ENCODE assay signal across 10 mouse cellular contexts in the genomic region with DNA sequence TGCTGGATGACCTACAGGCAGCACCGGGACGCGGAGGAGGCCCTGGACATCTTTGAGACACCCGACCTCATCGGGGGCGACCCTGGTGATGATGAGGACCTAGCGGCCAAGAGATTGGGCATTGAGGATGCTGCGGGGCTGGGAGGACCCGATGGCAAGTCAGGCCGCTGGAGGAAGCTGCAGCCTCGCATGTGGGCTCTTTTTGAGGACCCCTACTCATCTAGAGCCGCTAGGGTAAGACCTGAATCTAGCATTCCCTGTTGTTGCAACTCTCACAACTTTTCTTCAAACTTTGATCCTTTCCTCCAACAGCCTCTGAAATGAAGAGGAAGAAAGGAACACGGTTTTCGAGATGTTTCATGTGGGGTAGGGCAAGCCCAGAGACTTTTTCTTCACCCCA. TPM values are rescaled to one million over a fixed set of nuclear protein-coding genes. Genes with fewer than 3 reads are reported as not detected.
DNase-seq lines count a peak whose midpoint lies in the region; ATAC-seq lines count a peak whose summit lies in the region.
"Had no signal": no experiment of that assay in that cellular context is flagged by ENCODE, and none has a peak within 500 bp of the region (broad histone marks: within the 10 kb centered on the region; RNA-seq: fewer than 3 reads in every experiment).

No protein-coding gene starts in this region.

- H3K9me3 ChIP-seq in heart, embryonic 13.5 days = no peaks in the 10 kb centered on the region
- no peaks in the 10 kb centered on the region for H3K9me3 ChIP-seq in liver, embryonic 12.5 days (replicated peaks)

- no peak overlapping the region for H3K27ac ChIP-seq in heart, embryonic 13.5 days (replicated peaks)
- no peak overlapping the region for H3K27ac ChIP-seq in liver, embryonic 12.5 days

- intact Hi-C loops in heart, postnatal 36 days (cut with DNase I) = no loop called here

- peak overlapping the region; percentile 61 for H3K4me3 ChIP-seq in heart, embryonic 13.5 days
- H3K4me3 ChIP-seq in liver, embryonic 12.5 days = peak overlapping the region; percentile 27; the same call in 1 of the 2 replicates

- DNase-seq in heart, postnatal 36 days = no peak
- DNase-seq in urinary bladder, adult 2 months (ENCODE audit: low spot score) = peak; percentile 21
- DNase-seq in urinary bladder, postnatal 25 days (ENCODE audit: low spot score) = no peak
- DNase-seq in thymus, postnatal 10 days (ENCODE audit: low spot score in 2 of 2) = no peak
- no peak for DNase-seq in lung, adult 18-20 months

- H3K36me3 ChIP-seq in heart, embryonic 13.5 days = no peaks in the 10 kb centered on the region
- H3K36me3 ChIP-seq in liver, embryonic 12.5 days = no peaks in the 10 kb centered on the region

- ATAC-seq in heart, embryonic 13.5 days (ENCODE audit: extremely low read depth, insufficient number of reproducible peaks, low FRiP score, low TSS enrichment) = no peak
- ATAC-seq in liver, embryonic 12.5 days = no peak
- ATAC-seq in CD4-positive, CD25-positive, alpha-beta regulatory T cell, adult 4 months = no peak

- WGBS in heart, embryonic 13.5 days = 9% methylated on average over 14 of the region's 14 CpGs
- 8% methylated on average over 14 of the region's 14 CpGs for WGBS in liver, embryonic 12.5 days (ENCODE audit: insufficient replicate concordance)

- peaks cover 60% of the 10 kb centered on the region for H3K27me3 ChIP-seq in heart, embryonic 13.5 days (replicated peaks)
- H3K27me3 ChIP-seq in liver, embryonic 12.5 days (replicated peaks) = peaks cover 52% of the 10 kb centered on the region

- H3K4me2 ChIP-seq in heart, embryonic 13.5 days = peak overlapping the region; percentile 90
- peak overlapping the region; percentile 62 for H3K4me2 ChIP-seq in liver, embryonic 12.5 days

- H3K9ac ChIP-seq in heart, embryonic 13.5 days = peak overlapping the region; percentile 53
- no peak overlapping the region for H3K9ac ChIP-seq in liver, embryonic 12.5 days

- H3K4me1 ChIP-seq in heart, embryonic 13.5 days = peaks cover 20% of the 10 kb centered on the region
- H3K4me1 ChIP-seq in liver, embryonic 12.5 days = no peaks in the 10 kb centered on the region

RNA-seq across cellular contexts. Expression of gene Kcnc2, which starts 1.2 kb away (rescaled TPM):
- 1.1 and 1.3 TPM in 2 replicates for polyA plus RNA-seq in heart, embryonic 13.5 days (2015; fragmentation: Nextera tagmentation; extraction: Ambion mirVana)
- total RNA-seq in heart, postnatal 36 days (2021) = under 1 TPM; 0.22 to 0.53 TPM
- polyA plus RNA-seq in urinary bladder, adult 2 months (2012; rRNA removed) = 1.8 and 2.2 TPM in 2 replicates
- polyA plus RNA-seq in liver, embryonic 12.5 days (2016; fragmentation: Nextera tagmentation; extraction: Ambion mirVana) = 0.07 TPM in 1 of 2 replicates, not detected in the other
- polyA plus RNA-seq in CD4-positive, CD25-positive, alpha-beta regulatory T cell, adult 4 months (2017; shearing (Covaris generic)) = not detected
- total RNA-seq: hematopoietic stem cell, adult 5-6 weeks; neutrophil, adult 5-6 weeks had no signal
